Mouse (Mus musculus) ovary, postnatal 14 days (tissue): ENCODE measurements at regions not wholly inside any gene's neighbourhood (a gene's known extent, or its start where the extent isn't known, plus 50 kb on each side); places are given as distances from the start of the nearest gene placed in this dataset.

ENCODE experiments used
- DNase-seq: peaks from one replicate; pipeline ENCODE4 v3.0.0; 2022; ENCODE audit warnings: low spot score

DNA sequence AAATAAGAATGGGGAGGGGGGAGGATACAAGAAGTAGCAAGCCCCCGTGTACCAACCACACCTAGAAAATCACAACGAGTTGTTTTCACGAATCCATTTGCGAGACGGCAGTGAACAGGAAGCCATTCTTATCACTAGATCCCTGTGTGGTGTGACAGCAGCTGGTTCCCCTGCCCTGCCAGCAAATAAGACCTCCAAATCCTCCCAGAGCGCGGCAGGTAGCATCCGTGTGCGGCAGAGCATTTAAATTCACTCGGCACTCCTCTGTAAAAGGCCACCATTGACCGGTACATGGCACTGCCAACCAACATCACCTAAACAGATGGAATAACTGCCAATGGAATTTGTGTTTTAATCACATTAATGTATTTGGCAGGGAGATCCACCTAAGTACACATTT, 77.9 kb upstream of the Pmfbp1 start:
- no peak for DNase-seq

DNA sequence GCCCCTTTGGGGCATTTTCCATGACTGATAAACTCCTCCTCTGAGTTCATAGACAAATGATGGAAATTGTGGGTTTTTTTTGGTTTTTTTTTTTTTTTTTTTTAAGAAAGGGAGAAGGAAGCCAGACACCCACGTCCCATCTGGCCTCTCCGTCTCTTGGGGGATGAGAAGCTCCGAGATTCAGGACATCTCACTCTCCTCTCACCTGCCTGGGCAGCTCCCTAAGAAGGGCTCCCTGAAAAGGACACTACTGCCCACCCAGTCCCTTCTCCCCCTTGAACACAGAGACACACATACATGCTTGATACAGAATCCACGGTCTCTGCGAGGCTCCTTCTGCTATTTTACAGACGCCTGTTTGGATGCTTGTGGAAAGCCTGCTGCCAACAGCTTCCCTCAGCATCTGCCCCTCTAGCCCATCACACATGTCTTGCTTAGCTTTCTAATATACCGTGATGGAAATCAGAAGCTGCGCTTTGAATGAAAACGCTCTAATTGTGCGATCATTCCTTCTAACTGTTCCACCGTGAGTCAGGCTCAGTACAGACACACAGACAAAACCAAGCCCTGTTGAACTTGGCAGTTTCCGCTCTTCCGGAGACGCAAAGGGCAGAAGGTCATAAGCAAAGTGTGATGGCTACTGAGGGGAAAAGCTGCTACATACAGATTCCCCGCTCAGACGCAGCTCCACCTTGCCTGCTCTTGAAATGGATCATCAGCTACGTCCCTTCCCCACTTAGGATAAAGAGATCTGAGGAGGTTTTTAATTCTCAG, 77.3 kb upstream of the Pmfbp1 start:
- no peak for DNase-seq

DNA sequence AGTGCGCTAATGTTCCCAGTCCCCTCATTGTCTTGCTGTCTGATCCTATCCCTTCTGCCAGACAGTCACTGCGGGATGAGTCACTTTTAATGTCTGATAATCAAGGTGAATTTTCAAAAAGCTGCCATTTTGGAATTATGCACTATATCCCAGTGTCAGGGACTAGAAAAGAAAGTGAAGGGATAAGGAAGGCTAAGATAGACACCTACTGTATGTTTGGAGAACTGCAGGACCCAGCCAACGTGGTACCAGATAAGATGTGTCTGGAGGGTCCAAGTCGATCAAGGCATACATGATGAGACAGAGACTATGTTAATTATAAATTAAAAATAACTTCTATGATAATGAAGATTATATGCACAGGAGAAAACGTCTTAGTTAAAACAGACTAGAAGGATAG, 76.6 kb upstream of the Pmfbp1 start:
- no peak for DNase-seq

DNA sequence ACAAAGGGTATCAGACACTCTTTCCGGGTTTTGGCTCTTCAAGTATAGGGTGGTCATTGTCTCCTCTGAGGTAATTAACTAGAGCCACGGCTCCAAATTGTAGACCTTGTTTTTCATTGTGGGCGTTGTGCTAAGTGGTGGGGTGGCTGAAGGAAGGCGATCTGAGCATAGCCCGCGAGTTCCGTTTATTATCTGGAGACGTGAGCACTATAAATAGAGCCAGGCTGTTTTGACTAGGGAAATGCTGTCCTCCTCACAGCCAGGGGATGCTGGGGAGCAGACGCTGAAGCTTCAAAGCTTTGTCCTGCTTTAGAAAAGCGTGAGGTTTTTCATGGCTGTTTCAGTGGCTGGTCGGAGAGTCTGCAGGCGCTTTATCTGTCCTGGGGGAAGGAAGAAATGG, 75.9 kb upstream of the Pmfbp1 start:
- no peak for DNase-seq

GRCm38 (mm10) chr8:109419029-109419596, 74.7 kb upstream of the Pmfbp1 start:
- no peak for DNase-seq

- DNase-seq, result no peak
Observed at GRCm38 (mm10) chr8:109424004-109424403, 69.8 kb upstream of the Pmfbp1 start.

DNA sequence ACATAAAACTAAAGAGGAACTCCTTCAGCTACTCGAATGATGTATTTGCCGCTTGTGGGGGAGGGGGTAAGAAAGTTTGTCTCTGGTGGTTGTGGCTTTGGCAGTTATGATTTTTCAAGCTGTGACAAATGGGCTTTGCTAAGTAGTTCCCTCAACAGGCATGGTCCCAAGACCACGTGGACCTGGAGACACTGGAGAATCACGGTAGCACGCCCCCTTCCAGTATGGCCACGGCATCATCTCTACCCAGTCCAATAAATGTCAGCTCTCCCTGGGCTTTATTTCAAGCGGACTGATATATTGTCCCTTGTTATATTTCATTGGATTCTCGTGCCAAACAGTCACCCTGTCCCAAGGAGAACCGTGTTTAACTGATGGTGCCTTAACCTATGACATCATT, 65.3 kb upstream of the Pmfbp1 start:
- no peak for DNase-seq

GRCm38 (mm10) chr8:109434538-109434937, 59.3 kb upstream of the Pmfbp1 start:
- DNase-seq, result no peak

DNA sequence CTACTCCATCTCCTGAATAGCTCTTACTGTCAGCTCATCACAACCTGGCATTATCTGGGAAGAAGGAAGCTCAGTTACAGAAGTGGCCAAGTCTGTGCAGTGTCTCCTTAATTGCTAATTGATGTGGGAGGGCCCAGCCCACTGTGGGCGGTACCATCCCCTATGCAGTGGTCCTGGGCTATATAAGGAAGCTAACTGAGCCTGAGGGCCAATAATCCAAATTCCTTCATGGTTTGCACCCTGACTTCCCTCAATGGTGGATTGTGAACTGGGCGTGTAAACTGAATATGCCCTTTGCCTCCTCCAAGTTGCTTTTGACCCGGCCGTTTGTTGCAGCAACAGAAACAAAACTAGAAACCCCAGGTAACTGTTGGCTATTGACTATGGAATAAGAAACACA, 57.8 kb upstream of the Pmfbp1 start:
- DNase-seq, result no peak

DNA sequence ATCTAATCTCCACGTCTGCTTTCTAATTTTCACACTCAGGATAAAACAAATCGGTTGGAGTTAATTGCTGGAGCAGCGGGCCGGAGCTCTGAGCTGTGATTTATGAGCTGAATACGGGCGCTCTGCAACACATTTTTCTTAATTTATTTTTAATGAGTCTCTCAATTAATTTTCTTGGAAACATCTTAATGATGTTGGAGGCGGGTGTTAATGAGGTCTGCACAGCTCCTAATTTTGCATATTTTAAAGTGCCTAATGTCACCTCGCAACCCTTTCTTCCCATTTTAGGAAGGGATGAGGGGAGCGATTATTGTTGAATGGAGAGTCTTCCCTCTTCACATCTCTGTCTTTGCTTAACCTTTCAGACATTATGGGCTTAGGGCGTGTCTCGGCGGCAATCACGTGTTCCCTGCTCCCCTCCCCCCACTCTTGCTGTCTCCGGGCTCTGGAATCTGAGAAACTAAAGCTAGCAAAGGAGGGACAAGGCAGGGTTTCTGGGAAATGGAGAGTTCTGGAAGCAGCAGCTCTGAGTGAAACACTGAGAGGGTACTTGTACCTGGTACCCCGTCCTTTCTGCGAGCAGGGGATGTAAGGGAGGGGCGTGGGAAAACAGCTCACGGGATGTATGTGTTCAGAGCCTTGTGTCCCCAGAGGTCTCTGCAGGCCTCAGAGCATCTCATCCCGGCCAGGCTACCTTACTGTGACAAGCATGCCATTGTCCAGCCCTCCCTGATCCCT, 56.8 kb upstream of the Pmfbp1 start:
- DNase-seq, result no peak

DNA sequence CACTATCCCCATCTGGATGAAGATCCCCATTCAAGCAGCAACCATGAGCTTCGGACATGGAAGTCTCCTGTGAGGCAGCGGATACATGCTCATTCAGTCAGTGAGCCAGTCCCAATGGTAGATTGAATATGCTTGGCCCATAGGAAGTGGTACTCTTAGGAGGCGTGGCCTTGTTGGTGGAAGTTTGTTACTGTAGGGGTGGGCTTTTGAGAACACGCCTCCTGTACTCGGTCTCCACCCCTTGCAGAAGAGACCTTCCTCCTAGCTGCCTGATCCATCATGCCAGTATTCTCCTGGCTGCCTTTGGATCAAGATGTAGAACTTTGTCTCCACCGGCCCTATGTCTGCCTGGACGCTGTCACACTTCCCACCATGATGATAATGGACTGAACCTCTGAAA, 55.3 kb upstream of the Pmfbp1 start:
- no peak for DNase-seq
